Mouse (Mus musculus): Measurements from ENCODE around the gene Gpr83.
"Not testable (repeated sequence)": the region's sequence is repeated elsewhere in the genome, so short reads cannot be mapped to it uniquely, and the experiment has no call there.

The Gpr83 gene

GRCm38 (mm10) chr9:14870377-14870776 lies 10.4 kb downstream of the Gpr83 start:
- no peak for DNase-seq (ENCODE audit: low spot score)

GRCm38 (mm10) chr9:14870802-14871201 lies 10.8 kb downstream of the Gpr83 start:
- no peak for DNase-seq (ENCODE audit: low spot score)

- DNase-seq (ENCODE audit: low spot score), result no peak
Measured at GRCm38 (mm10) chr9:14871536-14871935, 11.5 kb downstream of the Gpr83 start.

GRCm38 (mm10) chr9:14872181-14872930 lies 12.3 kb downstream of the Gpr83 start:
- no peak for DNase-seq (ENCODE audit: low spot score)

GRCm38 (mm10) chr9:14875743-14876507 lies 15.9 kb downstream of the Gpr83 start:
- DNase-seq (ENCODE audit: low spot score), result no peak

- not testable (repeated sequence) for DNase-seq (ENCODE audit: low spot score)
Measured at GRCm38 (mm10) chr9:14876566-14876965, 16.6 kb downstream of the Gpr83 start.

- no peak for DNase-seq (ENCODE audit: low spot score)
Measured at GRCm38 (mm10) chr9:14884641-14885040, 24.6 kb downstream of the Gpr83 start.

- DNase-seq (ENCODE audit: low spot score), result no peak
Measured at GRCm38 (mm10) chr9:14885151-14885550, 25.1 kb downstream of the Gpr83 start.

GRCm38 (mm10) chr9:14885954-14886353 lies 25.9 kb downstream of the Gpr83 start:
- DNase-seq (ENCODE audit: low spot score), result no peak

- DNase-seq (ENCODE audit: low spot score), result no peak
Measured at GRCm38 (mm10) chr9:14887787-14888382, 27.9 kb downstream of the Gpr83 start.

GRCm38 (mm10) chr9:14888671-14889070 lies 28.7 kb downstream of the Gpr83 start:
- no peak for DNase-seq (ENCODE audit: low spot score)

GRCm38 (mm10) chr9:14890699-14891098 lies 30.7 kb downstream of the Gpr83 start:
- DNase-seq (ENCODE audit: low spot score), result no peak

GRCm38 (mm10) chr9:14891891-14892290 lies 31.9 kb downstream of the Gpr83 start:
- DNase-seq (ENCODE audit: low spot score), result no peak

- DNase-seq (ENCODE audit: low spot score), result no peak
Measured at GRCm38 (mm10) chr9:14893388-14893787, 33.4 kb downstream of the Gpr83 start.

GRCm38 (mm10) chr9:14894628-14895027 lies 34.6 kb downstream of the Gpr83 start:
- DNase-seq (ENCODE audit: low spot score), result no peak

- DNase-seq (ENCODE audit: low spot score), result no peak
Measured at GRCm38 (mm10) chr9:14895237-14895835, 35.3 kb downstream of the Gpr83 start.

GRCm38 (mm10) chr9:14897102-14897501 lies 37.1 kb downstream of the Gpr83 start:
- no peak for DNase-seq (ENCODE audit: low spot score)

GRCm38 (mm10) chr9:14901757-14902156 lies 41.7 kb downstream of the Gpr83 start:
- DNase-seq (ENCODE audit: low spot score), result no peak

- no peak for DNase-seq (ENCODE audit: low spot score)
Measured at GRCm38 (mm10) chr9:14902416-14902815, 42.4 kb downstream of the Gpr83 start.

- no peak for DNase-seq (ENCODE audit: low spot score)
Measured at GRCm38 (mm10) chr9:14903006-14903405, 43.0 kb downstream of the Gpr83 start.

- no peak for DNase-seq (ENCODE audit: low spot score)
Measured at GRCm38 (mm10) chr9:14903581-14904378, 43.8 kb downstream of the Gpr83 start, which contains the start of gene Izumo1r. Gene Izumo1r, minus strand, starts transcription at chr9:14903949.
